Mouse (Mus musculus) left cerebral cortex, postnatal 4 days (tissue): Measurements from ENCODE around the gene Pde5a. TPM values are rescaled to one million over a fixed set of nuclear protein-coding genes. Genes with fewer than 3 reads are reported as not detected.

Experiments
- total RNA-seq, 2 experiments: library from RNA; stranded (reverse); gene quantifications; 2 replicates each; pipeline ENCODE4 v1.2.3; 2021

The Pde5a gene
- total RNA-seq, 2 experiments from 2014 or later: 13.1 to 13.7 TPM

Other genes starting within 250 kb of the Pde5a start
- 100 to 1,000 TPM; 474 to 513 TPM for gene Fnbp1l, start 109.2 kb upstream of the Pde5a start, total RNA-seq
- gene Fabp2, start 166.1 kb downstream of the Pde5a start, total RNA-seq: not detected
- gene Gm10959, start 190.4 kb downstream of the Pde5a start, total RNA-seq: not detected
- gene 1810037I17Rik, start 195.3 kb downstream of the Pde5a start, total RNA-seq: 10 to 100 TPM; 35.7 to 38.0 TPM